Mouse (Mus musculus) hindbrain, embryonic 15.5 days (tissue): ENCODE results near the gene Spaca4. TPM values are rescaled to one million over a fixed set of nuclear protein-coding genes. Genes with fewer than 3 reads are reported as not detected.
A peak's percentile ranks its signal among the peaks of the same experiment; 100 is the strongest.

Experiments
- ATAC-seq: fragments of 200-750 bp; cut with Nextera tagmentation; 2 replicates; pipeline ENCODE4 v1.8.0; 2017; ENCODE audit warnings: low read depth, moderate number of reproducible peaks, moderate TSS enrichment; ENCODE audit not compliant: low FRiP score
- H3K27ac ChIP-seq: fragments of 300-500 bp; sonication (generic); replicated peaks from 2 replicates; pipeline ENCODE4 v1.5.1; 2015; ENCODE audit warnings: mild to moderate bottlenecking, inconsistent platforms
- H3K27me3 ChIP-seq: fragments of 300-500 bp; sonication (generic); 2 replicates; pipeline ENCODE4 v1.6.1; 2015; ENCODE audit warnings: control low read depth, inconsistent platforms
- H3K36me3 ChIP-seq: fragments of 300-500 bp; sonication (generic); 2 replicates; pipeline ENCODE4 v1.6.1; 2015; ENCODE audit warnings: control low read depth, inconsistent platforms
- H3K4me1 ChIP-seq: fragments of 300-500 bp; sonication (generic); replicated peaks from 2 replicates; pipeline ENCODE4 v1.6.1; 2015; ENCODE audit warnings: control low read depth, inconsistent platforms
- H3K4me2 ChIP-seq: fragments of 300-500 bp; sonication (generic); 2 replicates; pipeline ENCODE4 v1.6.1; 2015; ENCODE audit warnings: moderate library complexity, mild to moderate bottlenecking, inconsistent platforms
- H3K4me3 ChIP-seq: fragments of 300-500 bp; sonication (generic); 2 replicates; pipeline ENCODE4 v1.5.1; 2015; ENCODE audit warnings: mild to moderate bottlenecking, inconsistent platforms
- H3K9ac ChIP-seq: fragments of 300-500 bp; sonication (generic); 2 replicates; pipeline ENCODE4 v1.6.1; 2015; ENCODE audit warnings: inconsistent platforms
- H3K9me3 ChIP-seq: fragments of 300-500 bp; sonication (generic); 2 replicates; pipeline ENCODE4 v1.6.1; 2016; ENCODE audit warnings: control low read depth, inconsistent platforms
- WGBS: fragments of 180-500 bp; shearing (Covaris S2); methylation state at CpG from one replicate; pipeline ENCODE4 v1.1.7; 2015; 5-methylcytosine and 5-hydroxymethylcytosine counted together
- polyA plus RNA-seq: library from polyadenylated mRNA; unstranded; fragments of >200 nt; fragmentation: Nextera tagmentation; extraction: Ambion mirVana; gene quantifications from 2 replicates; pipeline ENCODE4 v1.2.1, GENCODE M21; 2015

The Spaca4 gene
- not detected in 2 replicates for polyA plus RNA-seq

GRCm38 (mm10) chr7:45725713-45726112 is at the start of gene Spaca4:
TSS of gene Spaca4 (minus strand) at chr7:45725813.
- H3K4me1 ChIP-seq: peaks cover under 1% of the 10 kb centered on the region; the same call in 1 of the 2 replicates

GRCm38 (mm10) chr7:45775237-45775636 is 49.6 kb upstream of the Spaca4 start:
- no peak overlapping the region for H3K4me2 ChIP-seq
- H3K4me1 ChIP-seq: 0 out of 2 replicates have a peak, but pooled peaks cover 3% of the 10 kb centered on the region
- 79% methylated on average over 7 of the region's 7 CpGs for WGBS
- no peak for ATAC-seq
- H3K9me3 ChIP-seq: no peaks in the 10 kb centered on the region
- H3K36me3 ChIP-seq: no peaks in the 10 kb centered on the region
- H3K9ac ChIP-seq: no peak overlapping the region
- no peaks in the 10 kb centered on the region for H3K27me3 ChIP-seq
- no peak overlapping the region for H3K27ac ChIP-seq
- no peak overlapping the region for H3K4me3 ChIP-seq

More at GRCm38 (mm10) chr7:45725713-45726112, at the start of gene Spaca4:
- Histone ChIP-seq H3K27ac (no peak within 1 kb of the TSS), H3K9me3 (no peaks in the 10 kb centered on the region), H3K4me3 (no peak within 1 kb of the TSS), H3K9ac (no peak within 1 kb of the TSS), H3K4me2 (no peak within 1 kb of the TSS), H3K27me3 (no peaks in the 10 kb centered on the region), H3K36me3 (peaks cover 28% of the 10 kb centered on the region)
- ATAC-seq: no peak
- 93% methylated on average over 11 of the region's 11 CpGs for WGBS

DNA sequence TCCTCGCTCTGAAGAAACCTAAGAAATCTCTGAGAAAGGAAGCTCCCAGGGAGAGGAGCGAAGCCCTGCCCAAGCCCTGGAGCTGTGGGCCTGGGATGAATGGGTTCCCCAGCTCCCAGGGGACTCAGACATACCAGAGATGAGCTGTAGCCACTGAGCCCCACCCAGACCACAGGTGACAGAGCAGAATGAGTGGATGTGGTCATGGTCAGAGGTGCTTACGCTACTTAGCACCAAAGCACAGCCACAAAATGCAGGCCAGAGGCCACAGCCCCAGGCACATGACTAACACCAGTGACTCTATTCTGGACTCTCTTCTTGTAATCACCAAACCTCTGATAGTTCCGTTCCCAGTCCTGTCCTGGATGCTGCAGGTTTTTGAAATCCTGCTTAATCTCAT is 45.5 kb upstream of the Spaca4 start:
- ATAC-seq: no peak
- no peak overlapping the region for H3K27ac ChIP-seq
- no peaks in the 10 kb centered on the region for H3K4me1 ChIP-seq
- no peak overlapping the region for H3K9ac ChIP-seq
- H3K9me3 ChIP-seq: no peaks in the 10 kb centered on the region
- WGBS: 69% methylated on average over 4 of the region's 4 CpGs
- no peak overlapping the region for H3K4me3 ChIP-seq
- H3K27me3 ChIP-seq: no peaks in the 10 kb centered on the region
- H3K4me2 ChIP-seq: no peak overlapping the region
- no peaks in the 10 kb centered on the region for H3K36me3 ChIP-seq

DNA sequence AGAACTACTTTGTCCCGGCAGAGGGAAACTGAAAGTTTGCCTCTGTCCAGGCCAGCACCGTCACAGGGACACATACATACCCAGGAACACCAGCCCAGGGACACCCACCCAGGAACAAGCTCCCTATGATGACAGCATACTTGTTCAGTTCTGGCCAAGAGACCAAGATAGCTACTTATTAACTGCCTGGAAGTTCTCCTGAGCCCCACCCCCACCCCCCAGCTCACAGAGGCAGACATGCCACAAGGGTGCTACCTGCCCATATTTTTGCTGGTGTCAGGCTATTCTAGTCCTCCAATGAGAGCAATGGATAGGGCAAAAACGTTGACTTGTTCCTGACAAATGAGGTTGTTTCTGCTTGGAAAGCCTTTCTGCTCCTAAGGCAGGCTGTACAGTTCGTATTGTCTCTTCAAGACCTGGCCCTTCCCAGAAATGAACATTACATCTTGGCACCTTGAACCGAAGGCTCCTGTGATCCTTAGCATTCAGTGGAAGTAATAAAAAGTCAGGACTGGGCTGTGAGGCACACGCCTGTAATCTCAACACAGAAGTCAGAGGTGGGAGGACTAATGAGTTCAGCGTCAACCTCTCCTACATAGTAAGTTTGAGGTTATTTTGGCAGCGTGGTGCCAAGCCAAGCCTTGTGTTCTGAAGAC is 44.9 kb upstream of the Spaca4 start:
- no peaks in the 10 kb centered on the region for H3K4me1 ChIP-seq
- H3K36me3 ChIP-seq: no peaks in the 10 kb centered on the region
- H3K27ac ChIP-seq: no peak overlapping the region
- no peak overlapping the region for H3K9ac ChIP-seq
- ATAC-seq: no peak
- no peak overlapping the region for H3K4me3 ChIP-seq
- H3K9me3 ChIP-seq: no peaks in the 10 kb centered on the region
- 79% methylated on average over 8 of the region's 8 CpGs for WGBS
- H3K4me2 ChIP-seq: no peak overlapping the region
- H3K27me3 ChIP-seq: no peaks in the 10 kb centered on the region

DNA sequence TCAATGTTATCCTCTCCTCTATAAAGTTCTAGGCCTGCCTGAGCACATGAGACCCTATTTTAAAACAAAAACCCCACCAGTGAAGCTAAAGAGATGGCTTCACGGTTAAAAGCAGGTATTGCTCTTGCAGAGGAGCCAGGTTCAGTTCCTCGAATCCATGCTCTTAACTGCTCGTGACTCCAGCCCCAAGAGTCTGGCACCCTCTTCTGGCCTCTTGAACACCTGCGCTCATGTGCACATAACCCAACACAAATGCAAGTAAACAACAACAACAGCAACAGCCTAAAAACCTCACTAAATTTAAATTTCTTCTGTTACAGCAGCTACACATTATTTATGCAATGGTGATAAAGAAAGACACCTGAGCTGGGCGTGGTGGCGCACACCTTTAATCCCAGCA is 41.9 kb upstream of the Spaca4 start:
- no peak overlapping the region for H3K9ac ChIP-seq
- H3K27ac ChIP-seq: no peak overlapping the region
- H3K36me3 ChIP-seq: no peaks in the 10 kb centered on the region
- no peaks in the 10 kb centered on the region for H3K4me1 ChIP-seq
- ATAC-seq: no peak
- H3K27me3 ChIP-seq: no peaks in the 10 kb centered on the region
- WGBS: 93% methylated on average over 6 of the region's 6 CpGs
- H3K9me3 ChIP-seq: no peaks in the 10 kb centered on the region
- no peak overlapping the region for H3K4me3 ChIP-seq
- H3K4me2 ChIP-seq: no peak overlapping the region

GRCm38 (mm10) chr7:45766764-45767163 is 41.2 kb upstream of the Spaca4 start:
- Histone ChIP-seq H3K27me3 (no peaks in the 10 kb centered on the region), H3K36me3 (no peaks in the 10 kb centered on the region), H3K27ac (no peak overlapping the region), H3K4me3 (no peak overlapping the region), H3K9ac (no peak overlapping the region), H3K4me1 (no peaks in the 10 kb centered on the region), H3K9me3 (no peaks in the 10 kb centered on the region), H3K4me2 (no peak overlapping the region)
- WGBS: 61% methylated on average over 8 of the region's 8 CpGs
- ATAC-seq: no peak

DNA sequence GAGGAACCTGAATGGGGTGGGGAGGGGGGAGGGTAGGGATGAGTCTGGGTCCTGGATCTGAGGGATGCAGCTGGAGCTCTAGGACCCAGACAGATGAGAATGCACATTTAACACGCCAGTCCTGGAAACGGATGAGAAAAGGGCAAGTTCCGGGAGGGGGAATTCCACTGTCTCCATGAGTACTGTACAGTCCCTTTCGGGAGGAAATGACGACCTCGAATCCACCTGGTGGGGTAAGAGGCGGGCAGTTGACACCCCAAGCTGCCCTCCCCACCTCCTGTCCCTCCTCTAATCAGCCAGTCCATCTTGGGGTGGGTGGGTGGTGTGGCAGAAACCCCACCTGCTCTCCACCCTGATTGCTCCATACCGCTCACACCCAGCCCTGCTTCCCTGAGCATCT is 40.4 kb upstream of the Spaca4 start:
- Histone ChIP-seq H3K9ac (no peak overlapping the region), H3K9me3 (no peaks in the 10 kb centered on the region), H3K4me2 (no peak overlapping the region), H3K36me3 (no peaks in the 10 kb centered on the region), H3K4me1 (no peaks in the 10 kb centered on the region), H3K27me3 (no peaks in the 10 kb centered on the region), H3K4me3 (no peak overlapping the region), H3K27ac (no peak overlapping the region)
- no peak for ATAC-seq
- 65% methylated on average over 8 of the region's 8 CpGs for WGBS

DNA sequence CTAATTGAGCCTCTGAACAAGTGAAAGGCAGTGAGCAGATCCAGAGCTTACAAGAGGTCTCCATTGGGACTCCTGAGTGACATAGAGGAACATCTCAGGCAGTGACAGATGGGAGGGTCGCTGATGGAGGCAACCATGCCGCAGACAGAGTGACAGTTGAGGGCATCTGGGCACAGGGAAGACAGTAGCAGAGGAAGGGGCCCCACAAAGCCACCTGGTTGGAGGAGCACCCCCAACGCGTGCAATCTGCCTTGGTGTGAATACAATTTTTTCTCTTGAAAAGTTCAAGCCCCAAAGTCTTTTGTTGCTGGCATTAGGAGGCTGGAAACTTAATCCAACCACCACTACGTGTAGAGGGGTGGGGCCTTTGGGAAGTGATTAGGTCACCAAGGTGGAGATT is 34.5 kb upstream of the Spaca4 start:
- peaks cover 25% of the 10 kb centered on the region; the same call in 1 of the 2 replicates for H3K27me3 ChIP-seq
- no peak overlapping the region for H3K4me3 ChIP-seq
- H3K27ac ChIP-seq: no peak overlapping the region
- H3K4me1 ChIP-seq: peaks cover 9% of the 10 kb centered on the region
- H3K9me3 ChIP-seq: no peaks in the 10 kb centered on the region
- no peak overlapping the region for H3K9ac ChIP-seq
- 61% methylated on average over 5 of the region's 5 CpGs for WGBS
- H3K4me2 ChIP-seq: no peak overlapping the region
- no peaks in the 10 kb centered on the region for H3K36me3 ChIP-seq
- ATAC-seq: no peak

DNA sequence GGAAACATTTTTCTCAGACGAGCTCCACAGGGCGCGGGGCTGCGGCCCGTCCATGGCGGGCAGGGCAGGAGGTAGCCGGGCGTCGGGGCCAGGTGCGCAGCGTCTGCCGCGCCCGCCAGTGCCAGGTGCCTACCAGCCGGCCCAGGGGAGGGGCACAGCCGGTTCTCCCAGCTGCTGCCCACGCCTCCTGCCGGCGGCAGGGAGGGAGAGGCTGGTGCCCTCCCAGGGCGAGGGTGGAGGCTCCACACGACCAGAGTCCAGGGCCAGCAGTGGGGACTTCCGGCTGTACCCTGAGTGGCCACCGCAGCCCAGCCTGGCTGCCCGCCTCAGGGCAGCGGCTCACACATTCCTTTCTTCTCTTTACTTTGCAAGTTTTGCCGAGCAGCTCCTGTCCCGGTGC is 33.8 kb upstream of the Spaca4 start:
- peaks cover 9% of the 10 kb centered on the region for H3K4me1 ChIP-seq
- H3K9me3 ChIP-seq: no peaks in the 10 kb centered on the region
- peak overlapping the region; percentile 39 for H3K4me2 ChIP-seq
- WGBS: 11% methylated on average over 16 of the region's 27 CpGs
- H3K4me3 ChIP-seq: no peak overlapping the region
- no peak overlapping the region for H3K9ac ChIP-seq
- peaks cover 25% of the 10 kb centered on the region; the same call in 1 of the 2 replicates for H3K27me3 ChIP-seq
- ATAC-seq: no peak
- H3K27ac ChIP-seq: no peak overlapping the region
- H3K36me3 ChIP-seq: no peaks in the 10 kb centered on the region

- no peak for ATAC-seq
- H3K36me3 ChIP-seq: no peaks in the 10 kb centered on the region
- 53% methylated on average over 6 of the region's 6 CpGs for WGBS
Observed at GRCm38 (mm10) chr7:45755703-45756102, 30.1 kb upstream of the Spaca4 start.

GRCm38 (mm10) chr7:45750162-45750561 is 24.5 kb upstream of the Spaca4 start:
- Histone ChIP-seq H3K27ac (no peak overlapping the region), H3K4me3 (no peak overlapping the region), H3K36me3 (no peaks in the 10 kb centered on the region), H3K4me2 (no peak overlapping the region), H3K4me1 (no peaks in the 10 kb centered on the region), H3K9me3 (no peaks in the 10 kb centered on the region), H3K9ac (no peak overlapping the region), H3K27me3 (no peaks in the 10 kb centered on the region)
- WGBS: 83% methylated on average over 9 of the region's 9 CpGs
- ATAC-seq: no peak

More at GRCm38 (mm10) chr7:45755703-45756102, 30.1 kb upstream of the Spaca4 start:
- Histone ChIP-seq H3K9ac (no peak overlapping the region), H3K4me2 (no peak overlapping the region), H3K27me3 (peaks cover 25% of the 10 kb centered on the region; the same call in 1 of the 2 replicates), H3K4me1 (peaks cover 9% of the 10 kb centered on the region), H3K27ac (no peak overlapping the region), H3K9me3 (no peaks in the 10 kb centered on the region), H3K4me3 (no peak overlapping the region)

DNA sequence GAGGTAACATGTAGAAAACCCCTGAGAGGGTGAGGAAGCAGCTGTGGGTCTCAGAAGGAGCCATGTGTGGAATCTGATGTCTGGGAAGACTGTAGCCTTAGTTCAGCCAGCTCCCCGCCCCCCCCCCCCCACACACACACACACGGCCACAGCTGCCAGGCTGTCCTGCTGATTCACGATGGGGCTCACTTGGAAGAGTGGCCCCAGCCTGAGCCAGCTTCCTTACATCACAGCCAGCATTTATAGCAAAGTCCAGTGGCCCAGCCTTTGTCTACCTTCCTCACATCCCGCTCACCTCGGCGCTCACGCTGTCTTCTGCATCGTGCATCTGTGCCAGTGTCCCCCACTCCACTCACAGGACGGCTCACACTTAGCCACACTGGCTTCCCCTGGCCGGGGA is 23.8 kb upstream of the Spaca4 start:
- no peaks in the 10 kb centered on the region for H3K9me3 ChIP-seq
- no peak overlapping the region for H3K27ac ChIP-seq
- WGBS: 52% methylated on average over 8 of the region's 10 CpGs
- no peaks in the 10 kb centered on the region for H3K36me3 ChIP-seq
- H3K4me2 ChIP-seq: no peak overlapping the region
- no peak for ATAC-seq
- H3K27me3 ChIP-seq: no peaks in the 10 kb centered on the region
- no peaks in the 10 kb centered on the region for H3K4me1 ChIP-seq
- no peak overlapping the region for H3K4me3 ChIP-seq
- no peak overlapping the region for H3K9ac ChIP-seq

DNA sequence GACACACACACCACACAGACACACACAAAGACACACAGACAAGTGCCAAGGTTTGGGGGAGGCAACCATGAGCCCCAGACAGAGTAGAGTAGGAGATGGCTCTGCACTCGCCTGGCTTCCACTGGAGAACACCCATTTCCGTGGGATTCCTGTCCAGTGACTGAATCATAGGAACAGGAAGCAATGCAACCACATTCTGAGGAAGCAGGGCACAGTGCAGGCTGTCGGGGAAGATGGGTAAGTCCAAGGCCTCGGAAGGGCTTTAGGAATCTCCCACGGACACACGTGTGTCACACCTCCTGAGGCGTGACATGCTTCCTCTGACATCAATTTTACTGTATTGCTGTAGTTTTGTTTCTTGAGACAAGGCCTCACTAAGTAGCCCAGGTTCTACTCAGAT is 22.5 kb upstream of the Spaca4 start:
- Histone ChIP-seq H3K4me3 (no peak overlapping the region), H3K27ac (no peak overlapping the region), H3K36me3 (no peaks in the 10 kb centered on the region), H3K9ac (no peak overlapping the region), H3K4me1 (no peaks in the 10 kb centered on the region), H3K27me3 (no peaks in the 10 kb centered on the region), H3K9me3 (no peaks in the 10 kb centered on the region), H3K4me2 (no peak overlapping the region)
- WGBS: 78% methylated on average over 7 of the region's 7 CpGs
- ATAC-seq: no peak
